Mouse (Mus musculus) C2C12 (cell line): ENCODE data around the gene Ltf.

Experiments
- CTCF ChIP-seq: IDR thresholded peaks from one replicate; pipeline ENCODE4 v1.5.1; 2011; ENCODE audit not compliant: control insufficient read depth, insufficient read depth, insufficient read length
- MYOG ChIP-seq: IDR thresholded peaks from one replicate; pipeline ENCODE4 v1.6.1; 2011; ENCODE audit not compliant: control insufficient read depth, insufficient read length; ENCODE audit errors: extremely low read depth

- TF ChIP-seq CTCF (no peak), MYOG (no peak)
Observed at GRCm38 (mm10) chr9:111086137-111086536, 67.1 kb downstream of the Ltf start.
